Mouse (Mus musculus): ENCODE results near the gene Gm12888. TPM values are rescaled to one million over a fixed set of nuclear protein-coding genes. Genes with fewer than 3 reads are reported as not detected.
"Not testable (repeated sequence)": the region's sequence is repeated elsewhere in the genome, so short reads cannot be mapped to it uniquely, and the experiment has no call there.

The Gm12888 gene
- not detected for total RNA-seq (2021)

DNA sequence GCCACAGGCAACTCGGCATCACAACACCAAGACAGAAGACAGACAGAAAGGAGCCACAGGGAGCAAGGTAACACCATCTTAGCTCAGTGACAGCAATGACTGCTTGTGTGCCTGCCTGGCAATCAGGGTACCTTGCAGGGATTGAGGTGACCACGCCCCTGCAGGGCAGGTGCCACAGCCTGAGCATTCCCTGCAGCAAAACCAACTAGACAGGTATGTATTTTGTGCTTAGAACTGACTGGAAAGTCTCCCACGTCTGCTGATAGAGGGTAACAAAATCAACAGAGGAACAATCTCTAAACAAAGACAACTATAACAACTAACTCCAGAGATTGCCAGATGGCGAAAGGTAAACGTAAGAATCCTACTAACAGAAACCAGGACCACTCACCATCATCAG is at the start of gene Gm12888:
Gene Gm12888, minus strand, starts transcription at position 101 of the 400 bp plus-strand sequence.
- intact Hi-C loops (cut with DNase I): loop anchor here (5.0 kb wide), 1 partner anchor 92 kb away; no protein-coding TSS in a partner anchor

More for the DNA sequence above, at the start of gene Gm12888:
- not testable (repeated sequence) for DNase-seq (ENCODE audit: low spot score)

Other genes with a start within 250 kb of the Gm12888 start
- gene Zmpste24, start 226.7 kb downstream of the Gm12888 start, total RNA-seq (2021): 10 to 100 TPM; 20.1 to 23.4 TPM
- gene Tmco2, start 215.7 kb downstream of the Gm12888 start, total RNA-seq (2021): not detected
- gene Rlf, start 109.8 kb downstream of the Gm12888 start, total RNA-seq (2021): 10 to 100 TPM in 1 of 2 experiments, 1 to 10 TPM in 1; 9.6 to 11.0 TPM
- gene Gm12886, start 98.2 kb upstream of the Gm12888 start, total RNA-seq (2021): not detected